In the genomic region with DNA sequence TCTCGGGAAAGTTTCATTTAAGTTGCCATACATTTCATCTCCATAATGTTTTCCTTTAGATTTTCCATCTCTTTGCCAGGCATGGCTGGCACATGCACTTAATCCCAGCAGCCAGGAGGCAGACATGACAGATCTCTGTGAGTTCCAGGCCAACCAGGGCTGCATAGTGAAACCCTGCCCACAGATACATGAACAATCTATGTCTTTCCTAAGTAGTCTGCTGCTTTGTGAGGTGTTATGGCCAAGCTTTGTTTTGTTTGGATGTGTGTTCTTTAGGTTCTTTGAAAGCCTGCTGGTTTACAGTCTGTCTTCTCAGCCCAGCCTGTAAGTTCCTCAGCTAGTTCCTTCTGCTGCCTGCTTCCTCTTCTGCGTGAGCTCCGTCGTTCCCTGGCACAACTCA, we compare ENCODE assay signal across 20 mouse cellular contexts. TPM values are rescaled to one million over a fixed set of nuclear protein-coding genes. Genes with fewer than 3 reads are reported as not detected.
"Had no signal": no experiment of that assay in that cellular context is flagged by ENCODE, and none has a peak within 500 bp of the region (broad histone marks: within the 10 kb centered on the region; RNA-seq: fewer than 3 reads in every experiment).

No protein-coding gene starts in this region.

- H3K4me1 ChIP-seq: midbrain, embryonic 10.5 days; midbrain, embryonic 12.5 days; neural tube, embryonic 13.5 days; neural tube, embryonic 15.5 days had no signal

- H3K4me2 ChIP-seq: lung, embryonic 14.5 days; midbrain, embryonic 12.5 days; neural tube, embryonic 13.5 days; neural tube, embryonic 15.5 days had no signal

- H3K27me3 ChIP-seq: midbrain, embryonic 12.5 days; neural tube, embryonic 13.5 days; neural tube, embryonic 15.5 days had no signal

- H3K9ac ChIP-seq: lung, embryonic 14.5 days; midbrain, embryonic 12.5 days; neural tube, embryonic 13.5 days; neural tube, embryonic 15.5 days had no signal

- H3K4me3 ChIP-seq: midbrain, embryonic 10.5 days; midbrain, embryonic 12.5 days; myocyte; neural tube, embryonic 13.5 days; neural tube, embryonic 15.5 days had no signal

- H3K9me3 ChIP-seq: midbrain, embryonic 10.5 days; midbrain, embryonic 12.5 days; neural tube, embryonic 13.5 days; neural tube, embryonic 15.5 days had no signal

- DNase-seq: lung, embryonic 14.5 days; lung, postnatal 10 days; lung, postnatal 4 days; midbrain, embryonic 14.5 days; retina, postnatal 1 day; right cerebral cortex, adult 18-20 months; right cerebral cortex, postnatal 25 days; right cerebral cortex, postnatal 4 days; spleen, adult 18-20 months; thymus, adult 18-20 months; thymus, postnatal 14 days; thymus, postnatal 36 days had no signal

- H3K36me3 ChIP-seq: midbrain, embryonic 10.5 days; midbrain, embryonic 12.5 days; neural tube, embryonic 13.5 days; neural tube, embryonic 15.5 days had no signal

- H3K27ac ChIP-seq: midbrain, embryonic 10.5 days; midbrain, embryonic 12.5 days; neural tube, embryonic 13.5 days; neural tube, embryonic 15.5 days had no signal

- ATAC-seq: midbrain, embryonic 16.5 days had no signal

RNA-seq across cellular contexts. Expression of gene Rbm24, which starts 25.3 kb away (rescaled TPM):
- total RNA-seq: megakaryocyte, adult 5-6 weeks; megakaryocyte-erythroid progenitor cell, adult 5-6 weeks had no signal
